Mouse (Mus musculus) testis, adult 2 months (tissue): ENCODE data around the gene Large1.

ENCODE experiments used
- CTCF ChIP-seq: fragments of 200-500 bp; IDR thresholded peaks from 2 replicates; pipeline ENCODE4 v1.5.1; 2012; ENCODE audit warnings: low read depth, mild to moderate bottlenecking, inconsistent platforms, low read length, moderate library complexity; ENCODE audit not compliant: control insufficient read depth, insufficient read depth, insufficient replicate concordance
- POLR2A ChIP-seq: fragments of 200-500 bp; IDR thresholded peaks from 2 replicates; pipeline ENCODE4 v1.6.1; 2012; ENCODE audit warnings: low read depth, mild to moderate bottlenecking, inconsistent platforms, low read length, moderate library complexity; ENCODE audit not compliant: control insufficient read depth

GRCm38 (mm10) chr8:73276015-73276414 lies 77.3 kb downstream of the Large1 start:
- TF ChIP-seq POLR2A = no peak
- no peak for TF ChIP-seq CTCF
